Mouse (Mus musculus): ENCODE results near the gene Cabp2.
A peak's percentile ranks its signal among the peaks of the same experiment; 100 is the strongest.
"Not testable (repeated sequence)": the region's sequence is repeated elsewhere in the genome, so short reads cannot be mapped to it uniquely, and the experiment has no call there.

Gene Cabp2

GRCm38 (mm10) chr19:4056727-4057126 is 24.7 kb upstream of the Cabp2 start:
- no peak for DNase-seq

GRCm38 (mm10) chr19:4057389-4057788 is 24.0 kb upstream of the Cabp2 start:
- DNase-seq = no peak

DNA sequence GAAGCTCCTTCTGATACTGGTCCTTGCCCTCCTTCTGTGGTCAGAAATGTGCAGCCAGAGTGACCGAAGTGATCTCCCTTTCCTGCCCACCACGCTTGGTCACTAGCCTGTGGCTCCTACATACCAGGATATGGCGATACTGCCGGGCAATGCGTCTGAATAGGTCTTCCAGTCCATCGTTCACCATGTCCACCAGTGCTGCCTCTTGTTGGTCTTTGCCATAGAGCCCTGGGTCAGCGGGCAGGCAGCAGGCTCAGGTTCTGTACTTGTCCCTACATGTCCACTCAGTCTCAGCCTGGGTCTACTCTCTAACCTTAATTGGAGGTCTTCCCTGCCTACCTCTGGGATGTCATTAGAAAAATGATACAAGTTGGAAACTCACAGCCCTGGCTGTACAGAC is 23.4 kb upstream of the Cabp2 start:
- DNase-seq = no peak

- no peak for DNase-seq
These were observed 22.8 kb upstream of the Cabp2 start for GRCm38 (mm10) chr19:4058581-4058980.

GRCm38 (mm10) chr19:4059069-4059740 is 22.2 kb upstream of the Cabp2 start, which contains the start of gene Gstp3:
TSS of gene Gstp3 (minus strand) at chr19:4059569.
- DNase-seq = peak; percentile 31 to 67

DNA sequence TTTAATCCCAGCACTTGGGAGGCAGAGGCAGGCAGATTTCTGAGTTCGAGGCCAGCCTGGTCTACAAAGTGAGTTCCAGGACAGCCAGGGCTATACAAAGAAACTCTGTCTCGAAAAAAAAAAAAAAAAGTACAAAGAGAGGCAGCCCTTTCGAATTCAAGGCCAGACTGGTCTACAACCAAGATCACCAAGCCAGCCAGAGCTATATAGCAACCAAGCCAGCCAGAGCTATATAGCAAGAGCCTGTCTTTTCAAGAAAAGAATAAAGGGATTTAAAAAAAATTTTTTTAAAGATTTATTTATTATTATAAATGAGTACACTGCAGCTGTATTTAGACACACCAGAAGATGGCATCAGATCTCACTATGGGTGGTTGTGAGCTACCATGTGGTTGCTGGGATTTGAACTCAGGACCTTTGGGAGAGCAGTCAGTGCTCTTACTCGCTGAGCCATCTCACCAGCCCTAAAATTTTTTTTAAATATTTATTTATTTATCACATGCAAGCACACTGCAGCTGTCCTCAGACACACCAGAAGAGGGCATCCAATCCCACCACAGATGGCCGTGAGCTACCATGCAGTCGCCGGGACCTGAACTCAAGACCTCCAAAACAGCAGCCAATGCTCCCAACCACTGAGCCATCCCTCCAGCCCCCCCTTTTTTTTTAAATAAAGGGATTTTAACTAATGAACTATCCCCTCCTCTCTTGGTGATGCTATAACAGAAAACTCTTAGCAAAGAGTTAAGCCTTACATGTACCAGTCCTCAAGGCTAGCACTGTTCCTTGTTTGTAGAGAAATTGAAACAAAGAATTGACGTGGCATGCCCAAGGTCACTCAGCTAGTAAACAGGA is 21.1 kb upstream of the Cabp2 start:
- DNase-seq = not testable (repeated sequence)

DNA sequence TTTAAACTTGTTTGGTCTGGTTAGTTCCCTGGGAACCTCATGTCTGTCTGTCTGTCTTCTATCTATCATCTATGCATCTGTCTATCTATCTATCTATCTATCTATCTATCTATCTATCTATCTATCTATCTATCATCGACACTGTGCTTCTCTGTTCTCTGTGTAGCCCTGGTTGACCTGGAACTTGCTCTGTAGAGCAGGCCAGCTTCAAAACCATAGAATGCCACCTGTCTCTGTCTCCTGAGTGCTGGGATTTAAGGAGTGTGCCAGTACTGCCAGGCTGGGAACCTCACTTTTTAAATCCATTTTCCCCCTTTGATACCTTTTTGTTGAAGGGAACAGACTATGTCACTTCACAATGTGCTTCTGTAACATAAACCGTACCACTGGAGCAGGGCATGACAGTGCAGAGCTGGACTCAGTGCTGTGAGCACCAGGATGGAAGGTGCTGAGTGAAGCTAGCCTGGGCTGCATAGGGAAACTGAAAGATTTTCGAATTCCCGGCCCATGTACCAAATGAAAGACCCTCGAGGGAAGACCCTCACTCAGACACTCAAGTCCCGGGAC is 20.4 kb upstream of the Cabp2 start:
- no peak for DNase-seq

GRCm38 (mm10) chr19:4063357-4063756 is 18.0 kb upstream of the Cabp2 start:
- not testable (repeated sequence) for DNase-seq

GRCm38 (mm10) chr19:4064501-4064900 is 16.9 kb upstream of the Cabp2 start:
- not testable (repeated sequence) for DNase-seq

- no peak for DNase-seq
These were observed 15.1 kb upstream of the Cabp2 start for GRCm38 (mm10) chr19:4066280-4066679.

DNA sequence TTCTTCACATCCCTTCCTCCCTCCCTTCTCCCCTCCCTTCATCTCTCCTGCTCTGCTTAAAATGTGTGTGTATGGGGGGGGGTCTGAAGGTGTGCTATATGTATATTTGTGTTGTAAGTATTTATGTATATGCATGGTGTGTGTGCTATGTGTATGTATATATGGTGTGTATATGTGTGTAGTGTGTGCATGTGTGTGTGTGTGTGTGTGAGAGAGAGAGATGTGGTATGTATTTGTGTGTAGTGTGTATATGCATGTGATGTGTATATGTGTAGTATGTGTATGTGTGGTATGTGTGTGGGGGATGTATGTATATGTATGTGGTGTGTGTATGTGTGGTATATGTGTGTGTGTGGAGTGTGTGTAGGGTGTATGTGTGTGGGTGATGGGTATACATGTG is 14.5 kb upstream of the Cabp2 start:
- no peak for DNase-seq

- not testable (repeated sequence) for DNase-seq
These were observed 13.1 kb upstream of the Cabp2 start for GRCm38 (mm10) chr19:4068242-4068641.

DNA sequence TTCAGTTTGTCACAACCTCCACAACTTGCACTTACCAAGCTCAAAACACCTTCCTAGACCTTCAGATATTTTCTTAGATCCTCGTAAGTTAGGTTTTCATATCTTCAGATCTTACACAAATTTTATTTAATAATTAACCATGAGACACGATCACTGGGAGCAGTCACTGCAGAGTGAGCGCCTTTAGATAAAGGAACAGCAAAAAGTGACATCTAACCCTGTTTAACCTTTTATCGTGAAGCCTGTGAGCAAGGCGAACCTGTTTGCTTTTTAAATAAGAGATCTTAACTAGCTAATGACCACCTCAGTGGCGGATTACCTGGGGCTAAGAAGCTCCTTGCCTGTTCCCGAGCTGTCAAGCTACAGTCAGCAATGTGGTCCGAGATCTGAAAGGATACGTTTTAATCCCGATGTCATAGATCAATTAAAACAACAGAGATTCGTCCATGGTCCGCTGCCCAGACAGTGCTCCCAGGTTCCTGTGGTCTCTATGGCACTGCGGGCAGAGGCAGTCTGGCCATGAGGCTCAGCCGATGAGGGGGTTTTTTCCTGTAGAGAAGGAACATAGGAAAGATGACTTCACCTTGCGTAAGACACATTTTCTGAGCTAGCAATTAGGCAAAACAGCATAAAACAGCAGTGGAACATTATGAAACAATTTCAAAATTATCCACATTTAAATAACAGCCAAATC is 12.5 kb upstream of the Cabp2 start:
- DNase-seq = no peak

DNA sequence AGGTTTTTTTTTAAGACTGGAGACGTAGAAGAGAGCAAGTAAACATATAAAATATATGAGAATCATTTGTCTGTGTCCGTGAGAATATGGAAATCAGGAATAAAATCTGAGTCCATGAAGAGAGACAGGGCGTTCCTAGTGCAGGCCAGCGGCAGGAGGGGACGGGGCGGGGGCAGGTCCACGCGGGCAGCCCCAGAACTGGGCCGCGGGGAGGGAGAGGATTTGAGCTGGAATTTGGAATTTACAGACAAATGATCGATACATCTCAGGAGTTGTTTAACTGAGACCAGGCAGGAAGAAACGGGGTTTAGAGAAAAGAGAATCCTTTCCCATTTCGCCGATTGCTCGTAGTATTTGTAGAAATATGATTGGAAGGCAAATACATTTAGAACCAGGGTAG is 11.1 kb upstream of the Cabp2 start:
- no peak for DNase-seq

DNA sequence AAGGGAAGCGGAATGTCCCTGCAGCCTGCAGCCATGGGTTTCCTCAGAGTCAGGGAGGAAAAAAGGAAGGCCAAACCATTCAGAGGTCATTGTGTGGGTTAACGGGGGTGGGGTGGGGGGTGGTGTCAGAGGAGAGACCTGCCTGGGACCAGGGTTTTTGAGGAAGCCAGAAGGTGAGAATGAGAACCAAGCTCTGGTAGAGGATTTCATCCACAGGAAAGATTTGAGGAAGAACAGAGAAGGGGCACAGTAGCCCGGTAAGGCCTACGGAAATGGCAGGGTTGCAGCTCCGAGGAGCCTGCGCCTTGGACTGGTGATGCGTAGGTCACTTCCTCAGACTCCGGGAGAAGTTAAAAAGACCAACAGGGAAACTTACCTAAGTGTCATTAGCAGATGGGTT is 10.6 kb upstream of the Cabp2 start:
- no peak for DNase-seq

DNA sequence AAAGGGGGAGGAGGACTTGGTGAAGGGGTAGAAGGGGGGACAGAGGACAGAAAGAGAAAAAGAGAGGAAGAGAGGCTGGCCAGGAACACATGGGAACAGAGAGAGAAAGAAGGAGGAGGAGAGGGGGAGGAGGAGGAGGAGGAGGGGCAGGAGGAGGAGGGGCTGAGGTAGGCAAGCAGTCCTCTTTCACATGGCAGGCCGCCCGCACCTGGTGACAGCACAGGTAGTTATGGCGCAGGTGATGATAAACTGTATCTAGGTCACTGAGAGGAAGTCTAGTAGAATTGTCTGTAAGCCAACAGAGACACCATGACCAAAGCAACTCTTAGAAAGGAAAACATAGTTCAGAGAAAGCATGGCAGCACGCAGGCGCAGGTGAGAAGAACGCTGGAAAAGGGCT is 10.0 kb upstream of the Cabp2 start:
- no peak for DNase-seq

GRCm38 (mm10) chr19:4072706-4073424 is 8.5 kb upstream of the Cabp2 start:
- DNase-seq = no peak

DNA sequence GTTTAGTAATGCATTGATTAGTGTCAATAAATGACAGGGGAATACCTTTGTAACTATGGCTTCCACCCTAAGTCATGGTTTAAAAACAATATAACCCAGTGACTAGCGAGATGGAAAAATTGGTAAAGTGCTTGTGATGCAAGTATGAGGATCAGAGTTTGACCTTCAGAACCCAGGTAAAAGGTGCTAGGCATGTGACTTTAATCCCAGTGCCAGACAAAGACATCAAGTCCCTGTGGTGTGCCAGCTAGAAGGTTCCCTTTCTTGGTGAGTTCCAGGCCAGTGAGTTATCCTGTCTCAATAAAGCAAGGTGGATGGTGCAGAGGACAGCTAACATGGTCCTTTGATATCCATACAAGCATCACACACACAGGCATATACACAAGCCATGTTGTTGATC is 5.8 kb upstream of the Cabp2 start:
- DNase-seq = no peak

DNA sequence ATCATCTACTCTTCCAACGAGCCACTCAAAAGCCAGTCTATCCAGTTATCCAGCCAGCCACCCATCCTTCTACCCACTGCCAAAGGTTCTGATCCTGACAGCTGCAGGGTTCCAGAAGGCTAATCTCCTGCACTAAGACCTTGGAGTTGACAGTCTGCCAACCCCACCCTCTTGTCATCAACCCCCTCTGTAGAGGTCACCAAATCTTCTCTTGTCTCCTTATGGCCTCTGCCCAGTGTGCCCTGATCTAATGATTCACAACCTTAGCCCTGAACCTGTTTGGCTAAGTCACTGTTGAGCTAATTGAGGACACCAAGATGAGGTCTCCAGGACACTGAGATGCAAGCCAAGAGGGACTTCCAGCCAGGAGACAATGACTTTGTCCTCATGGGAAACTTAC is 1.8 kb upstream of the Cabp2 start:
- no peak for DNase-seq

- DNase-seq = no peak
These were observed 818 bp upstream of the Cabp2 start for GRCm38 (mm10) chr19:4080511-4081009.

GRCm38 (mm10) chr19:4082219-4082965 is 1.0 kb downstream of the Cabp2 start:
- no peak for DNase-seq

DNA sequence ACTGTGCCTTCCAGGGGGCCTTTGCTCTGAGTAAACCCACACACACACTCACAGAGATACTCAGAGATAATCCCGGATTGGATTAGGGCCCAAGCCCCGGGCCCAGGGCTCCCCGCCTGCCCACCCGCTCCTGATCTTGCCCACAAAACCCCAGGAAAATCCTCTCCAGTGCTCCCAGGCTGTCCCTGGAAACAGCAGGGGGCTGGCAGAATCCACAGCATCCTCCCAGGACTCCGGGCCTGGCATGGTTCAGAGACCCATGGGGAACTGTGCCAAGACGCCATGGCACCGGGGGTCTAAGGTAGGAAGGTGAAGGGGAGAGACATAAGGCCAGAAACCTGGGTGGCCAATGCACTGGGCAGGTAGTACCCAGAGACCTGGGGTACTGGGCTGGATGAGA is 1.9 kb downstream of the Cabp2 start:
- no peak for DNase-seq

Data from thymus, postnatal 36 days (tissue).